Mouse (Mus musculus): ENCODE measurements around the gene Agk. TPM values are rescaled to one million over a fixed set of nuclear protein-coding genes. Genes with fewer than 3 reads are reported as not detected.

Gene Agk
- polyA plus RNA-seq (2015; fragmentation: Nextera tagmentation; extraction: Ambion mirVana): 67.9 and 68.2 TPM in 2 replicates

- Histone ChIP-seq H3K4me1 (ENCODE audit: control insufficient read depth, insufficient read depth, low read depth, low read length) (peaks cover 5% of the 10 kb centered on the region), H3K9ac (ENCODE audit: low read depth, low read length) (peak within 1 kb of the TSS; percentile 88), H3K36me3 (ENCODE audit: control insufficient read depth, insufficient read depth, low read length) (peaks cover 3% of the 10 kb centered on the region; the same call in 1 of the 2 replicates), H3K27me3 (replicated peaks; ENCODE audit: control insufficient read depth, insufficient read depth, low read length) (no peaks in the 10 kb centered on the region), H3K27ac (ENCODE audit: low read depth, low read length) (peak within 1 kb of the TSS; percentile 87), H3K4me3 (ENCODE audit: low read length) (peak within 1 kb of the TSS; percentile 61), H3K9me3 (ENCODE audit: control insufficient read depth, low read length) (no peaks in the 10 kb centered on the region), H3K4me2 (ENCODE audit: low read length) (peak within 1 kb of the TSS; percentile 62)
- peak; percentile 97 for ATAC-seq
- 2% methylated on average over 49 of the region's 52 CpGs for WGBS
These were observed at the start of gene Agk for GRCm38 (mm10) chr6:40324897-40325841. TSS of gene Agk (plus strand) at chr6:40325172.

- Histone ChIP-seq H3K4me2 (ENCODE audit: low read length) (no peak overlapping the region), H3K27me3 (replicated peaks; ENCODE audit: control insufficient read depth, insufficient read depth, low read length) (no peaks in the 10 kb centered on the region), H3K27ac (ENCODE audit: low read depth, low read length) (no peak overlapping the region), H3K4me1 (ENCODE audit: control insufficient read depth, insufficient read depth, low read depth, low read length) (no peaks in the 10 kb centered on the region), H3K9ac (ENCODE audit: low read depth, low read length) (no peak overlapping the region), H3K4me3 (ENCODE audit: low read length) (no peak overlapping the region), H3K36me3 (ENCODE audit: control insufficient read depth, insufficient read depth, low read length) (no peaks in the 10 kb centered on the region), H3K9me3 (ENCODE audit: control insufficient read depth, low read length) (no peaks in the 10 kb centered on the region)
- no peak for ATAC-seq
- 82% methylated on average over 5 of the region's 5 CpGs for WGBS
These were observed 24.3 kb upstream of the Agk start for GRCm38 (mm10) chr6:40300707-40301106.

DNA sequence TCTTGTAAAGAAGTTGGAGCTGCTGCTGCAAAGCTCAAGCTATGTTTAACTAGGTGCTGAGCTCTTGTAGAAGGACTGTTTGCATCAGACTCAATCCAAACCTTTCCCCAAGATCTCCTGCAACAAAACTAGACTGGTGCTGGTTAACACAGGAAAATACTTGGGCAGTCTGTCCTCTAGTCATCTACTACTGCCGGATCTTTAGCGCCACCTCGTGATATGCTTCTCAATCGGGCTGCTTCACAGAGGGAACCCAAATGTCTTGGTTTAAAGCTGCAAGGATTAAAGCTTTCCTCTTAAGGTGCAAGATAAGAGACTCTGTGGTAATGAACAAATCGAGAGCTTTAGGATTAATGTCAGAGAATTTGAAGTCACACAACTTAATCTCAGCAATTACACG lies 21.6 kb upstream of the Agk start:
- ATAC-seq: peak; percentile 93
- Histone ChIP-seq H3K4me3 (ENCODE audit: low read length) (no peak overlapping the region), H3K9ac (ENCODE audit: low read depth, low read length) (peak overlapping the region; percentile 18; the same call in 1 of the 2 replicates), H3K4me2 (ENCODE audit: low read length) (no peak overlapping the region), H3K36me3 (ENCODE audit: control insufficient read depth, insufficient read depth, low read length) (no peaks in the 10 kb centered on the region), H3K27me3 (replicated peaks; ENCODE audit: control insufficient read depth, insufficient read depth, low read length) (no peaks in the 10 kb centered on the region), H3K4me1 (ENCODE audit: control insufficient read depth, insufficient read depth, low read depth, low read length) (no peaks in the 10 kb centered on the region), H3K27ac (ENCODE audit: low read depth, low read length) (no peak overlapping the region), H3K9me3 (ENCODE audit: control insufficient read depth, low read length) (no peaks in the 10 kb centered on the region)
- WGBS: 18% methylated on average over 6 of the region's 6 CpGs

- Histone ChIP-seq H3K27me3 (replicated peaks; ENCODE audit: control insufficient read depth, insufficient read depth, low read length) (no peaks in the 10 kb centered on the region), H3K9me3 (ENCODE audit: control insufficient read depth, low read length) (no peaks in the 10 kb centered on the region), H3K36me3 (ENCODE audit: control insufficient read depth, insufficient read depth, low read length) (no peaks in the 10 kb centered on the region), H3K9ac (ENCODE audit: low read depth, low read length) (no peak overlapping the region), H3K4me2 (ENCODE audit: low read length) (no peak overlapping the region), H3K4me1 (ENCODE audit: control insufficient read depth, insufficient read depth, low read depth, low read length) (no peaks in the 10 kb centered on the region), H3K27ac (ENCODE audit: low read depth, low read length) (no peak overlapping the region), H3K4me3 (ENCODE audit: low read length) (no peak overlapping the region)
- no peak for ATAC-seq
These were observed 20.0 kb upstream of the Agk start for GRCm38 (mm10) chr6:40304972-40305371.

DNA sequence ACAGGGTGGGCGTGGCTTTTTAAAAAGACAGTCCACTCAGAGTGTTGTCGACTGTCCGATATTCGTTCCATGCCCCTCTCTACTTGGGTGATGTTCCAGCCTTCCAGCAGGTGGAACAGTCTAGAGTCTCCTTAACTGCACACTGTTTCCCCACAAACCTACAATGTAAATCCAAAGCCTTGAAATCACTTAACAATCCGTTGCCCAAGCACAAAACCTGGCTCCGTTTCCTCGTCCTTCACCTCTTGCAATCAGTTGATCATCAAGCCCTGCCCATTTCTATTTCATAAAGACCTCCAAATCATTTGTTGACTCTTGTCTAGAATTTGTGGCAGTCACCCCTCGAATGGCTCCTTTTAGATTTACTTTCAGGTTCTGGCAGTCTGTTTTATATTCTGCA lies 1.4 kb downstream of the Agk start:
- no peak overlapping the region for H3K9ac ChIP-seq (ENCODE audit: low read depth, low read length)
- no peaks in the 10 kb centered on the region for H3K27me3 ChIP-seq (replicated peaks; ENCODE audit: control insufficient read depth, insufficient read depth, low read length)
- H3K36me3 ChIP-seq (ENCODE audit: control insufficient read depth, insufficient read depth, low read length): peaks cover 5% of the 10 kb centered on the region
- H3K4me1 ChIP-seq (ENCODE audit: control insufficient read depth, insufficient read depth, low read depth, low read length): peaks cover 5% of the 10 kb centered on the region
- H3K27ac ChIP-seq (ENCODE audit: low read depth, low read length): no peak overlapping the region
- no peak overlapping the region for H3K4me3 ChIP-seq (ENCODE audit: low read length)
- peak overlapping the region; percentile 62 for H3K4me2 ChIP-seq (ENCODE audit: low read length)
- H3K9me3 ChIP-seq (ENCODE audit: control insufficient read depth, low read length): no peaks in the 10 kb centered on the region
- no peak for ATAC-seq
- WGBS: 89% methylated on average over 8 of the region's 8 CpGs

DNA sequence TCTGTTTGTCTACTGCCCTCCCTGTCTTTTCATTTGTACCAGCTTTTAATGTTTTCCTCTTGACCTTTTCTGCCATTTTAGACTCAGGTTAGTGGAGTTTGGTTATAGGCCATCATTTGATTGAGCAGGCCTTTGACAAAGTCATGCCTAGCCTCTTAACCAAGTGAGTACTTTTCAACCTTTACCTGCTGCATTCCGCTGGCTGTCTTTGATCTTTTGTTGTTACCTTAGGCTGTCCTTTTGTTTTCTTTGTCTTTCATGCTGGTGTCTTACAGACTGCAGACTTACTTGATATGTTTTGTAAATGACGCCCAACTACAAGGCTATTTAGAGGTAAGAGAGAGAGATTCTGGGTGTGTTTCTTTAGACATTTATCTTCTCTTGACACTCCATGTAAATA lies 8.5 kb downstream of the Agk start:
- H3K36me3 ChIP-seq (ENCODE audit: control insufficient read depth, insufficient read depth, low read length): peaks cover 30% of the 10 kb centered on the region
- H3K4me3 ChIP-seq (ENCODE audit: low read length): no peak overlapping the region
- H3K9me3 ChIP-seq (ENCODE audit: control insufficient read depth, low read length): no peaks in the 10 kb centered on the region
- ATAC-seq: no peak
- 75% methylated on average over 2 of the region's 2 CpGs for WGBS
- no peaks in the 10 kb centered on the region for H3K4me1 ChIP-seq (ENCODE audit: control insufficient read depth, insufficient read depth, low read depth, low read length)
- no peak overlapping the region for H3K9ac ChIP-seq (ENCODE audit: low read depth, low read length)
- H3K4me2 ChIP-seq (ENCODE audit: low read length): no peak overlapping the region
- H3K27ac ChIP-seq (ENCODE audit: low read depth, low read length): no peak overlapping the region
- H3K27me3 ChIP-seq (replicated peaks; ENCODE audit: control insufficient read depth, insufficient read depth, low read length): no peaks in the 10 kb centered on the region

DNA sequence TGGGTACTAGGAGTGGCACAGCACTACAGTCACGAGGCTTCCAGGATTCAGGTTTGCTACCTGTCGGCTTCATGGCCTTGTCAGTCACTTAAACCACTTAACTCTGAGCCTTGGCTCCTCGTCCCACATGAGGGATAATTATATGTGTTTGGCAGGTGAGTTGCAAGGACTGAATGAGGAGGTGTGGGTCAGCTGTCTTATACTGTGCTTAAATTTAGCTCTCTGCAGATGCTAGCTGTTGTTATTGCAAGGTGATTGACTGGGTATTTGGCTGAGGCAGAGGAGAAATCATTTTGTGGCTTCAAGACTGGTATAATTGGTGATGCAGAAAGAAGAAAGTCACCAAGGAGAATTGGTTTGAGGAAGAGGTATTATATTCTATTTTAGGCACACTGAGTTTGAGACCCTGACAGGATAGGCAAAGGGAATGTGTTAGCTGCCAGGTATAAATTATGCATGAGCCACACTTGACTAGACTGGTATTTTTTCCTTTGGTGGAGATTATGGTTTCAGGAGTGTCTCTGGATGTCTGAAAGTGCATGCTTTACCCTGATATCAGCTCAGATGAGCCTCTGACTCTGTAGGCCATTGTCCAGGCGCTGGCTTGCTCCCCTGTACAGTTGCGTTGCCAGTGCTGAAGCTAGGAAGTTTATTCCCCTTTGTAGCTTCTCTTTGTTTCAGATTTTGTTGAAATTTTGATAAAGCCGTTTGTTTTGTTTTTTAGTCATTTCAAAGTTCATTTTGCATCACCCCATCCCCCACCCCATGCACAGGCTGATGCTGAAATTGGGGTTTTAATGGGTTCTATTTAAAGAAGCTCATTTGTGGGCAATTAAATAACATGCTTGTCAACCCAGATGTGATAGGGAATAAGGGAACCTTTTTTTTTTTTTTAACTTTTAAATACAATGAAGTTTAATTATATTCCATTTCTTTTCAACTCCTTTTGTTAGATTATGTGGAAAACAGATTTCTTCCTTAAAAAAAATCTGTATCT lies 12.1 kb downstream of the Agk start:
- H3K4me1 ChIP-seq (ENCODE audit: control insufficient read depth, insufficient read depth, low read depth, low read length): no peaks in the 10 kb centered on the region
- no peaks in the 10 kb centered on the region for H3K27me3 ChIP-seq (replicated peaks; ENCODE audit: control insufficient read depth, insufficient read depth, low read length)
- H3K9me3 ChIP-seq (ENCODE audit: control insufficient read depth, low read length): no peaks in the 10 kb centered on the region
- no peak overlapping the region for H3K4me3 ChIP-seq (ENCODE audit: low read length)
- WGBS: 89% methylated on average over 6 of the region's 6 CpGs
- no peak overlapping the region for H3K9ac ChIP-seq (ENCODE audit: low read depth, low read length)
- peaks cover 25% of the 10 kb centered on the region for H3K36me3 ChIP-seq (ENCODE audit: control insufficient read depth, insufficient read depth, low read length)
- H3K4me2 ChIP-seq (ENCODE audit: low read length): no peak overlapping the region
- H3K27ac ChIP-seq (ENCODE audit: low read depth, low read length): no peak overlapping the region
- ATAC-seq: no peak

- 65% methylated on average over 10 of the region's 10 CpGs for WGBS
These were observed 22.2 kb downstream of the Agk start for GRCm38 (mm10) chr6:40346959-40347771.

More at GRCm38 (mm10) chr6:40346959-40347771, 22.2 kb downstream of the Agk start:
- Histone ChIP-seq H3K36me3 (ENCODE audit: control insufficient read depth, insufficient read depth, low read length) (no peaks in the 10 kb centered on the region), H3K4me2 (ENCODE audit: low read length) (no peak overlapping the region), H3K9me3 (ENCODE audit: control insufficient read depth, low read length) (no peaks in the 10 kb centered on the region), H3K4me3 (ENCODE audit: low read length) (no peak overlapping the region), H3K9ac (ENCODE audit: low read depth, low read length) (no peak overlapping the region), H3K27me3 (replicated peaks; ENCODE audit: control insufficient read depth, insufficient read depth, low read length) (no peaks in the 10 kb centered on the region), H3K4me1 (ENCODE audit: control insufficient read depth, insufficient read depth, low read depth, low read length) (peaks cover 7% of the 10 kb centered on the region), H3K27ac (ENCODE audit: low read depth, low read length) (no peak overlapping the region)
- peak; percentile 85 for ATAC-seq
